Mouse (Mus musculus): ENCODE measurements around the gene Gm8122. TPM values are rescaled to one million over a fixed set of nuclear protein-coding genes. Genes with fewer than 3 reads are reported as not detected.

The Gm8122 gene
- total RNA-seq, 2 experiments from 2014 or later, result not detected

Other genes with a start within 250 kb of the Gm8122 start
- gene Gm8082, start 241.7 kb downstream of the Gm8122 start, total RNA-seq (2021), result not detected
- not detected for gene Gm10376, start 219.7 kb downstream of the Gm8122 start, total RNA-seq (2021)
- not detected for gene Gm8094, start 158.7 kb downstream of the Gm8122 start, total RNA-seq (2021)
- gene Gm8104, start 134.7 kb downstream of the Gm8122 start, total RNA-seq (2021), result under 1 TPM in 1 of 2 experiments, not detected in 1; 0.64 TPM
- under 1 TPM in 1 of 2 experiments, not detected in 1; 0.62 TPM for gene Gm7233, start 55.4 kb downstream of the Gm8122 start, total RNA-seq (2021)
- not detected for gene Gm8126, start 23.3 kb upstream of the Gm8122 start, total RNA-seq (2021)
- not detected for gene Gm9732, start 39.7 kb upstream of the Gm8122 start, total RNA-seq (2021)
- not detected for gene Gm8127, start 58.5 kb upstream of the Gm8122 start, total RNA-seq (2021)
- 1 to 10 TPM in 1 of 2 experiments, not detected in 1; 1.8 TPM for gene 1700001F09Rik, start 112.5 kb upstream of the Gm8122 start, total RNA-seq (2021)
- gene Gm8138, start 181.0 kb upstream of the Gm8122 start, total RNA-seq (2021), result not detected

Measured in left cerebral cortex, postnatal 10 days (tissue).